ENCODE assay signal across 9 mouse cellular contexts in genomic region chr6:115996171-115996851, GRCm38 (mm10). TPM values are rescaled to one million over a fixed set of nuclear protein-coding genes. Genes with fewer than 3 reads are reported as not detected.
DNase-seq lines count a peak whose midpoint lies in the region; ATAC-seq and TF ChIP-seq lines count a peak whose summit lies in the region.
"Had no signal": no experiment of that assay in that cellular context is flagged by ENCODE, and none has a peak within 500 bp of the region (broad histone marks: within the 10 kb centered on the region; RNA-seq: fewer than 3 reads in every experiment).

No protein-coding gene starts in this region.

- peak; percentile 63 for TF ChIP-seq CTCF in forebrain, postnatal 0 days (IDR thresholded peaks at IDR 0.05; ENCODE audit: low read depth)
- peak in 1 of 2 experiments; percentile 73; a peak in 2 of 4 replicates for TF ChIP-seq CTCF in CH12.LX (conservative IDR thresholded peaks at IDR 0.05 in 1 of 2, IDR thresholded peaks at IDR 0.05 in 1 of 2; ENCODE audit: low read depth in 2 of 2, low read length in 2 of 2)
- TF ChIP-seq CTCF in lung, postnatal 0 days (IDR thresholded peaks at IDR 0.05) = peak; percentile 68

- H3K9ac ChIP-seq in forebrain, postnatal 0 days = no peak overlapping the region
- no peak overlapping the region for H3K9ac ChIP-seq in forebrain, embryonic 13.5 days
- H3K9ac ChIP-seq in CH12.LX (ENCODE audit: insufficient read depth, low read depth) = peak overlapping the region; percentile 8; the same call in 1 of the 2 replicates
- no peak overlapping the region for H3K9ac ChIP-seq in lung, postnatal 0 days (replicated peaks; ENCODE audit: low read depth)

- peaks cover 27% of the 10 kb centered on the region for H3K79me2 ChIP-seq in CH12.LX (replicated peaks; ENCODE audit: control insufficient read depth, extremely low read depth, insufficient read depth, poor library complexity, severe bottlenecking)

- TF ChIP-seq EP300 in CH12.LX (IDR thresholded peaks at IDR 0.05; ENCODE audit: low read length) = no peak; the same call in 1 of the 2 replicates
- peak; percentile 12; the same call in 1 of the 2 replicates for TF ChIP-seq EP300 in lung, postnatal 0 days (IDR thresholded peaks at IDR 0.05)

- TF ChIP-seq POLR2A in CH12.LX (IDR thresholded peaks at IDR 0.05; ENCODE audit: low read depth, low read length) = 0 out of 2 replicates have a peak, but pooled peaks have one; percentile 35

- in situ Hi-C loops in CH12.LX (cut with MboI; ENCODE audit: low pct_ligation_motif_present, low pct_unique_long_range_greater_than_20kb, low sequenced_read_pairs) = loop anchor here (5.0 kb wide), 1 partner anchor 94 kb away; no protein-coding TSS in a partner anchor

- peaks cover 18% of the 10 kb centered on the region for H3K27me3 ChIP-seq in forebrain, postnatal 0 days (ENCODE audit: insufficient read depth, low read length)
- H3K27me3 ChIP-seq in forebrain, embryonic 13.5 days = peaks cover 42% of the 10 kb centered on the region
- H3K27me3 ChIP-seq in CH12.LX (replicated peaks) = peaks cover 11% of the 10 kb centered on the region
- no peaks in the 10 kb centered on the region for H3K27me3 ChIP-seq in lung, postnatal 0 days (replicated peaks; ENCODE audit: insufficient read depth, low read length)

- dilution Hi-C loops in CH12.LX (cut with MboI; ENCODE audit: extremely low pct_ligation_motif_present, extremely low pct_unique_long_range_greater_than_20kb, low sequenced_read_pairs) = no loop called here

- no peak overlapping the region for H3K4me2 ChIP-seq in forebrain, postnatal 0 days (ENCODE audit: low read depth)
- H3K4me2 ChIP-seq in forebrain, embryonic 13.5 days = no peak overlapping the region
- peak overlapping the region; percentile 52 for H3K4me2 ChIP-seq in CH12.LX (ENCODE audit: insufficient read depth, low read depth, poor library complexity, severe bottlenecking)
- H3K4me2 ChIP-seq in lung, postnatal 0 days (replicated peaks; ENCODE audit: low read depth, low read length) = no peak overlapping the region

- peaks cover 9% of the 10 kb centered on the region for H3K4me1 ChIP-seq in forebrain, postnatal 0 days (ENCODE audit: insufficient read depth)
- peaks cover 23% of the 10 kb centered on the region for H3K4me1 ChIP-seq in forebrain, embryonic 13.5 days
- H3K4me1 ChIP-seq in CH12.LX (ENCODE audit: control insufficient read depth in 1 of 2, insufficient read depth in 2 of 2) = peaks cover 29 to 69% of the 10 kb centered on the region in 2 experiments
- peaks cover 13% of the 10 kb centered on the region for H3K4me1 ChIP-seq in lung, postnatal 0 days (ENCODE audit: insufficient read depth, low read depth, low read length)

- 40% methylated on average over 6 of the region's 6 CpGs for WGBS in forebrain, postnatal 0 days
- WGBS in forebrain, embryonic 13.5 days = 39% methylated on average over 6 of the region's 6 CpGs
- 26% methylated on average over 6 of the region's 6 CpGs for WGBS in lung, postnatal 0 days

- TF ChIP-seq RAD21 in CH12.LX (IDR thresholded peaks at IDR 0.05; ENCODE audit: low read depth, low read length) = peak; percentile 75

- 0 out of 2 replicates have a peak, but pooled peaks have one; percentile 8 for ATAC-seq in forebrain, postnatal 0 days
- ATAC-seq in forebrain, embryonic 13.5 days = no peak
- peak; percentile 16 for ATAC-seq in lung, postnatal 0 days

- H3K4me3 ChIP-seq in forebrain, postnatal 0 days (ENCODE audit: low read depth, low read length) = no peak overlapping the region
- no peak overlapping the region for H3K4me3 ChIP-seq in forebrain, embryonic 13.5 days
- peak overlapping the region in 1 of 3 experiments; percentile 20 for H3K4me3 ChIP-seq in CH12.LX (replicated peaks in 1 of 3; ENCODE audit: low read depth in 2 of 3, low read length in 2 of 3, poor library complexity in 1 of 3)
- H3K4me3 ChIP-seq in lung, postnatal 0 days (ENCODE audit: low read depth, low read length) = no peak overlapping the region

- no peak overlapping the region for H3K27ac ChIP-seq in forebrain, postnatal 0 days (ENCODE audit: low read depth, low read length)
- no peak overlapping the region for H3K27ac ChIP-seq in forebrain, embryonic 13.5 days
- H3K27ac ChIP-seq in CH12.LX (ENCODE audit: insufficient read depth, low read depth) = peak overlapping the region; percentile 92
- peak overlapping the region; percentile 92 for H3K27ac ChIP-seq in lung, postnatal 0 days (ENCODE audit: low read length)

- peak; percentile 47 for DNase-seq in forebrain, postnatal 0 days
- peak; percentile 78 for DNase-seq in CH12.LX (ENCODE audit: extremely low read depth)
- DNase-seq in gastrocnemius, postnatal 25 days = peak; percentile 74
- DNase-seq in kidney, adult 8-10 months = peak; percentile 66 to 81
- peak; percentile 85 for DNase-seq in lung, postnatal 0 days (ENCODE audit: low spot score)
- DNase-seq in ovary, adult 18-20 months (ENCODE audit: low spot score) = no peak
- no peak for DNase-seq in frontal cortex, postnatal 14 days (ENCODE audit: low spot score in 2 of 2)

- H3K9me3 ChIP-seq in forebrain, postnatal 0 days (ENCODE audit: low read length) = no peaks in the 10 kb centered on the region
- H3K9me3 ChIP-seq in forebrain, embryonic 13.5 days (replicated peaks) = no peaks in the 10 kb centered on the region
- no peaks in the 10 kb centered on the region for H3K9me3 ChIP-seq in CH12.LX (replicated peaks; ENCODE audit: low read length)
- H3K9me3 ChIP-seq in lung, postnatal 0 days (ENCODE audit: low read length) = no peaks in the 10 kb centered on the region

- H3K36me3 ChIP-seq in forebrain, postnatal 0 days (ENCODE audit: insufficient read depth) = no peaks in the 10 kb centered on the region
- no peaks in the 10 kb centered on the region for H3K36me3 ChIP-seq in forebrain, embryonic 13.5 days (ENCODE audit: poor library complexity, severe bottlenecking)
- H3K36me3 ChIP-seq in CH12.LX (replicated peaks in 1 of 2; ENCODE audit: control insufficient read depth in 1 of 2, insufficient read depth in 1 of 2, low read length in 1 of 2) = no peaks in the 10 kb centered on the region
- no peaks in the 10 kb centered on the region for H3K36me3 ChIP-seq in lung, postnatal 0 days (ENCODE audit: insufficient read depth, low read length)

TF ChIP-seq in CH12.LX, 34 proteins besides CTCF, POLR2A, EP300 and RAD21 (continues in another document):
- TF ChIP-seq USF1 (IDR thresholded peaks at IDR 0.05; ENCODE audit: low read depth, low read length) (no peak), TCF12 (IDR thresholded peaks at IDR 0.05; ENCODE audit: low read depth, low read length) (peak; percentile 49; the same call in 1 of the 2 replicates), CHD2 (IDR thresholded peaks at IDR 0.05; ENCODE audit: low read length) (peak; percentile 76), ZC3H11A (IDR thresholded peaks at IDR 0.05; ENCODE audit: low read depth, low read length) (peak; percentile 27), TBP (conservative IDR thresholded peaks at IDR 0.05; ENCODE audit: low read depth, low read length) (0 out of 2 replicates have a peak, but pooled peaks have one; percentile 23), MXI1 (IDR thresholded peaks at IDR 0.05; ENCODE audit: low read depth, low read length) (no peak; the same call in 1 of the 2 replicates), GABPA (IDR thresholded peaks at IDR 0.05; ENCODE audit: insufficient replicate concordance, low read depth, low read length) (no peak), SIN3A (IDR thresholded peaks at IDR 0.05; ENCODE audit: low read length) (peak; percentile 29; the same call in 1 of the 2 replicates), SMC3 (IDR thresholded peaks at IDR 0.05; ENCODE audit: low read depth, low read length) (peak; percentile 76), ELF1 (IDR thresholded peaks at IDR 0.05; ENCODE audit: low read depth, low read length) (peak; percentile 79), MAX (IDR thresholded peaks at IDR 0.05; ENCODE audit: low read length) (0 out of 2 replicates have a peak, but pooled peaks have one; percentile 66), HCFC1 (IDR thresholded peaks at IDR 0.05; ENCODE audit: low read depth, low read length) (peak; percentile 46), ETS1 (conservative IDR thresholded peaks at IDR 0.05; ENCODE audit: low read depth, low read length) (peak; percentile 36; the same call in 1 of the 2 replicates), MYC (IDR thresholded peaks at IDR 0.05; ENCODE audit: low read depth, low read length) (no peak), CHD1 (IDR thresholded peaks at IDR 0.05; ENCODE audit: low read depth, low read length) (no peak), BHLHE40 (IDR thresholded peaks at IDR 0.05; ENCODE audit: low read depth, low read length) (no peak; the same call in 1 of the 2 replicates), NELFE (IDR thresholded peaks at IDR 0.05; ENCODE audit: low read depth, low read length) (no peak; the same call in 1 of the 2 replicates), JUND (conservative IDR thresholded peaks at IDR 0.05; ENCODE audit: low read depth, low read length) (no peak), MAZ (IDR thresholded peaks at IDR 0.05; ENCODE audit: low read depth, low read length) (peak; percentile 86), PAX5 (IDR thresholded peaks at IDR 0.05; ENCODE audit: low read length) (no peak), ZNF384 (IDR thresholded peaks at IDR 0.05; ENCODE audit: low read depth, low read length) (no peak), NRF1 (IDR thresholded peaks at IDR 0.05; ENCODE audit: low read depth, low read length) (0 out of 2 replicates have a peak, but pooled peaks have one; percentile 28), UBTF (IDR thresholded peaks at IDR 0.05; ENCODE audit: low read depth, low read length) (no peak), IRF4 (IDR thresholded peaks at IDR 0.05; ENCODE audit: low read depth, low read length) (peak; percentile 67)

RNA-seq across cellular contexts. Expression of gene Plxnd1, which starts 1.5 kb away (rescaled TPM):
- total RNA-seq in forebrain, postnatal 0 days (2014; rRNA removed) = 44.1 and 63.3 TPM in 2 replicates
- 16.9 and 17.6 TPM in 2 replicates for polyA plus RNA-seq in forebrain, postnatal 0 days (2015; fragmentation: Nextera tagmentation; extraction: Ambion mirVana)
- 14.3 and 19.7 TPM in 2 replicates for polyA plus RNA-seq in forebrain, embryonic 13.5 days (2015; fragmentation: Nextera tagmentation; extraction: Ambion mirVana)
- total RNA-seq in CH12.LX (2012; rRNA removed) (69.2 and 73.8 TPM in 2 replicates), CH12.LX (2014; rRNA removed) (20.4 and 27.7 TPM in 2 replicates)
- polyA plus RNA-seq in CH12.LX (2012; ENCODE audit: insufficient read length, low read depth) = 49.3 and 63.2 TPM in 2 replicates
- total RNA-seq in gastrocnemius, postnatal 25 days (2021) = 10 to 100 TPM; 25.7 TPM
- 26.9 and 33.4 TPM in 2 replicates for polyA plus RNA-seq in lung, postnatal 0 days (2015; fragmentation: Nextera tagmentation; extraction: Ambion mirVana)

RNA-seq across cellular contexts. Expression of gene H1foo, which starts 51.6 kb away (rescaled TPM):
- total RNA-seq in forebrain, postnatal 0 days (2014; rRNA removed) = not detected in 2 replicates
- polyA plus RNA-seq in forebrain, postnatal 0 days (2015; fragmentation: Nextera tagmentation; extraction: Ambion mirVana) = not detected in 2 replicates
- polyA plus RNA-seq in forebrain, embryonic 13.5 days (2015; fragmentation: Nextera tagmentation; extraction: Ambion mirVana) = not detected in 2 replicates
- total RNA-seq in CH12.LX (2012; rRNA removed) (0.89 and 1.3 TPM in 2 replicates), CH12.LX (2014; rRNA removed) (0.77 and 0.90 TPM in 2 replicates)
- polyA plus RNA-seq in CH12.LX (2012; ENCODE audit: insufficient read length, low read depth) = 1.0 and 1.4 TPM in 2 replicates
- total RNA-seq in gastrocnemius, postnatal 25 days (2021) = not detected
- not detected in 2 replicates for polyA plus RNA-seq in lung, postnatal 0 days (2015; fragmentation: Nextera tagmentation; extraction: Ambion mirVana)
- total RNA-seq: left cerebral cortex, postnatal 14 days had no signal

Comparison
In these comparisons a context has a peak if more than half of its experiments do, and no peak if none do; other contexts are left out.
1. DNase-seq: peak in forebrain, postnatal 0 days (single experiment), CH12.LX (single experiment), gastrocnemius, postnatal 25 days (single experiment), kidney, adult 8-10 months (2 of 2) and lung, postnatal 0 days (single experiment); none in ovary, adult 18-20 months (single experiment) and frontal cortex, postnatal 14 days (0 of 2).
2. H3K27ac ChIP-seq: peak in CH12.LX (single experiment) and lung, postnatal 0 days (single experiment); none in forebrain, postnatal 0 days (single experiment) and forebrain, embryonic 13.5 days (single experiment).